Mouse (Mus musculus): ENCODE results near the gene Kcnk13. TPM values are rescaled to one million over a fixed set of nuclear protein-coding genes. Genes with fewer than 3 reads are reported as not detected.
"Not testable (repeated sequence)": the region's sequence is repeated elsewhere in the genome, so short reads cannot be mapped to it uniquely, and the experiment has no call there.

Gene Kcnk13
- total RNA-seq, 2 experiments from 2014 or later = 0.50 to 0.63 TPM

GRCm38 (mm10) chr12:99960675-99961074 is 3.6 kb upstream of the Kcnk13 start:
- intact Hi-C loops (cut with DNase I) = loop anchor here (5.0 kb wide), 1 partner anchor 58 kb away; no protein-coding TSS in a partner anchor
- no peak for DNase-seq

GRCm38 (mm10) chr12:99965203-99966115 is 1.2 kb downstream of the Kcnk13 start:
- DNase-seq = peak; percentile 52 to 62
- intact Hi-C loops (cut with DNase I) = loop anchor here (2.0 to 5.0 kb wide), 2 partner anchors 142 to 883 kb away; no protein-coding TSS in a partner anchor

- peak in 1 of 2 experiments; percentile 3 for DNase-seq
- intact Hi-C loops (cut with DNase I) = loop anchor here (5.0 kb wide), 1 partner anchor 141 kb away; no protein-coding TSS in a partner anchor
These were observed 1.9 kb downstream of the Kcnk13 start for GRCm38 (mm10) chr12:99966116-99966770.

GRCm38 (mm10) chr12:99966881-99967363 is 2.6 kb downstream of the Kcnk13 start:
- intact Hi-C loops (cut with DNase I) = loop anchor here (5.0 kb wide), 1 partner anchor 140 kb away; no protein-coding TSS in a partner anchor
- DNase-seq = peak; percentile 27

- intact Hi-C loops (cut with DNase I) = loop anchor here (5.0 kb wide), 1 partner anchor 137 kb away; no protein-coding TSS in a partner anchor
- DNase-seq = no peak
These were observed 5.6 kb downstream of the Kcnk13 start for GRCm38 (mm10) chr12:99969906-99970305.

- DNase-seq; intact Hi-C loops (cut with DNase I): not testable (repeated sequence)
These were observed 7.1 kb downstream of the Kcnk13 start for GRCm38 (mm10) chr12:99971205-99971894.

GRCm38 (mm10) chr12:99972825-99973224 is 8.5 kb downstream of the Kcnk13 start:
- intact Hi-C loops (cut with DNase I) = no loop called here
- DNase-seq = no peak

GRCm38 (mm10) chr12:99973659-99974058 is 9.4 kb downstream of the Kcnk13 start:
- DNase-seq = no peak
- intact Hi-C loops (cut with DNase I) = no loop called here

- no peak for DNase-seq
- intact Hi-C loops (cut with DNase I) = no loop called here
These were observed 15.2 kb downstream of the Kcnk13 start for GRCm38 (mm10) chr12:99979541-99979940.

- intact Hi-C loops (cut with DNase I) = no loop called here
- no peak for DNase-seq
These were observed 22.5 kb downstream of the Kcnk13 start for GRCm38 (mm10) chr12:99986797-99987196.

GRCm38 (mm10) chr12:99988144-99988543 is 23.8 kb downstream of the Kcnk13 start:
- peak in 1 of 2 experiments; percentile 20 for DNase-seq

GRCm38 (mm10) chr12:99992362-99992862 is 28.1 kb downstream of the Kcnk13 start:
- DNase-seq = no peak
- intact Hi-C loops (cut with DNase I) = no loop called here

More at GRCm38 (mm10) chr12:99988144-99988543, 23.8 kb downstream of the Kcnk13 start:
- intact Hi-C loops (cut with DNase I) = no loop called here

- no peak for DNase-seq
- intact Hi-C loops (cut with DNase I) = no loop called here
These were observed 29.0 kb downstream of the Kcnk13 start for GRCm38 (mm10) chr12:99993146-99993890.

- DNase-seq = no peak
- intact Hi-C loops (cut with DNase I) = no loop called here
These were observed 31.7 kb downstream of the Kcnk13 start for GRCm38 (mm10) chr12:99995951-99996350.

GRCm38 (mm10) chr12:99999726-100000125 is 35.4 kb downstream of the Kcnk13 start:
- DNase-seq = no peak
- intact Hi-C loops (cut with DNase I) = no loop called here

GRCm38 (mm10) chr12:100000381-100000780 is 36.1 kb downstream of the Kcnk13 start:
- DNase-seq = no peak
- intact Hi-C loops (cut with DNase I) = no loop called here

GRCm38 (mm10) chr12:100001246-100001645 is 36.9 kb downstream of the Kcnk13 start:
- intact Hi-C loops (cut with DNase I) = no loop called here

GRCm38 (mm10) chr12:100001910-100002309 is 37.6 kb downstream of the Kcnk13 start:
- peak; percentile 55 to 57 for DNase-seq
- intact Hi-C loops (cut with DNase I) = no loop called here

More at GRCm38 (mm10) chr12:100001246-100001645, 36.9 kb downstream of the Kcnk13 start:
- DNase-seq = no peak

- intact Hi-C loops (cut with DNase I) = no loop called here
- DNase-seq = no peak
These were observed 38.8 kb downstream of the Kcnk13 start for GRCm38 (mm10) chr12:100002914-100003587.

Data from heart, postnatal 14 days (tissue).